Mouse (Mus musculus): ENCODE measurements at regions not wholly inside any gene's neighbourhood (a gene's known extent, or its start where the extent isn't known, plus 50 kb on each side); places are given as distances from the start of the nearest gene placed in this dataset.

GRCm38 (mm10) chr16:70071471-70071870 is 207.9 kb upstream of the Speer2 start:
- H3K9me3 ChIP-seq (ENCODE audit: control insufficient read depth, low read length) = no peaks in the 10 kb centered on the region
- no peak overlapping the region for H3K4me2 ChIP-seq (replicated peaks; ENCODE audit: low read depth, low read length)
- H3K9ac ChIP-seq (ENCODE audit: low read depth, low read length) = no peak overlapping the region
- no peaks in the 10 kb centered on the region for H3K36me3 ChIP-seq (ENCODE audit: control insufficient read depth, insufficient read depth, low read length)
- no peak for DNase-seq (ENCODE audit: low spot score)
- 94% methylated on average over 4 of the region's 4 CpGs for WGBS
- no peaks in the 10 kb centered on the region for H3K4me1 ChIP-seq (replicated peaks; ENCODE audit: control insufficient read depth, insufficient read depth, low read length)
- no peaks in the 10 kb centered on the region for H3K27me3 ChIP-seq (ENCODE audit: control insufficient read depth, insufficient read depth, low read length)
- H3K27ac ChIP-seq (ENCODE audit: low read depth, low read length) = no peak overlapping the region
- H3K4me3 ChIP-seq (ENCODE audit: low read depth, low read length) = no peak overlapping the region
- ATAC-seq (ENCODE audit: low FRiP score) = no peak

- DNase-seq (ENCODE audit: low spot score) = no peak
- H3K9me3 ChIP-seq (ENCODE audit: control insufficient read depth, low read length) = no peaks in the 10 kb centered on the region
- no peak for ATAC-seq (ENCODE audit: low FRiP score)
- H3K4me3 ChIP-seq (ENCODE audit: low read depth, low read length) = no peak overlapping the region
- H3K36me3 ChIP-seq (ENCODE audit: control insufficient read depth, insufficient read depth, low read length) = no peaks in the 10 kb centered on the region
- no peaks in the 10 kb centered on the region for H3K4me1 ChIP-seq (replicated peaks; ENCODE audit: control insufficient read depth, insufficient read depth, low read length)
- no peak overlapping the region for H3K27ac ChIP-seq (ENCODE audit: low read depth, low read length)
- H3K4me2 ChIP-seq (replicated peaks; ENCODE audit: low read depth, low read length) = no peak overlapping the region
- H3K9ac ChIP-seq (ENCODE audit: low read depth, low read length) = no peak overlapping the region
- H3K27me3 ChIP-seq (ENCODE audit: control insufficient read depth, insufficient read depth, low read length) = no peaks in the 10 kb centered on the region
- WGBS = 83% methylated on average over 2 of the region's 2 CpGs
Measured at GRCm38 (mm10) chr16:70073740-70074139, 210.2 kb upstream of the Speer2 start.

GRCm38 (mm10) chr16:70079497-70079896 is 216.0 kb upstream of the Speer2 start:
- H3K9ac ChIP-seq (ENCODE audit: low read depth, low read length) = no peak overlapping the region
- no peaks in the 10 kb centered on the region for H3K27me3 ChIP-seq (ENCODE audit: control insufficient read depth, insufficient read depth, low read length)
- no peak for DNase-seq (ENCODE audit: low spot score)
- no peak overlapping the region for H3K4me2 ChIP-seq (replicated peaks; ENCODE audit: low read depth, low read length)
- H3K4me3 ChIP-seq (ENCODE audit: low read depth, low read length) = no peak overlapping the region
- WGBS = 88% methylated on average over 10 of the region's 10 CpGs
- no peaks in the 10 kb centered on the region for H3K9me3 ChIP-seq (ENCODE audit: control insufficient read depth, low read length)
- no peak overlapping the region for H3K27ac ChIP-seq (ENCODE audit: low read depth, low read length)
- no peaks in the 10 kb centered on the region for H3K36me3 ChIP-seq (ENCODE audit: control insufficient read depth, insufficient read depth, low read length)
- no peak for ATAC-seq (ENCODE audit: low FRiP score)
- H3K4me1 ChIP-seq (replicated peaks; ENCODE audit: control insufficient read depth, insufficient read depth, low read length) = no peaks in the 10 kb centered on the region

- H3K4me3 ChIP-seq (ENCODE audit: low read depth, low read length) = no peak overlapping the region
- H3K4me1 ChIP-seq (replicated peaks; ENCODE audit: control insufficient read depth, insufficient read depth, low read length) = no peaks in the 10 kb centered on the region
- no peaks in the 10 kb centered on the region for H3K9me3 ChIP-seq (ENCODE audit: control insufficient read depth, low read length)
- H3K27me3 ChIP-seq (ENCODE audit: control insufficient read depth, insufficient read depth, low read length) = no peaks in the 10 kb centered on the region
- no peak overlapping the region for H3K9ac ChIP-seq (ENCODE audit: low read depth, low read length)
- no peaks in the 10 kb centered on the region for H3K36me3 ChIP-seq (ENCODE audit: control insufficient read depth, insufficient read depth, low read length)
- DNase-seq (ENCODE audit: low spot score) (no peak), ATAC-seq (ENCODE audit: low FRiP score) (no peak)
- no peak overlapping the region for H3K4me2 ChIP-seq (replicated peaks; ENCODE audit: low read depth, low read length)
- no peak overlapping the region for H3K27ac ChIP-seq (ENCODE audit: low read depth, low read length)
- WGBS = 83% methylated on average over 4 of the region's 4 CpGs
Measured at GRCm38 (mm10) chr16:70091291-70091690, 222.5 kb upstream of the Gbe1 start.

GRCm38 (mm10) chr16:70091963-70092362 is 221.8 kb upstream of the Gbe1 start:
- H3K4me1 ChIP-seq (replicated peaks; ENCODE audit: control insufficient read depth, insufficient read depth, low read length) = no peaks in the 10 kb centered on the region
- no peak overlapping the region for H3K4me2 ChIP-seq (replicated peaks; ENCODE audit: low read depth, low read length)
- no peak for DNase-seq (ENCODE audit: low spot score)
- no peaks in the 10 kb centered on the region for H3K36me3 ChIP-seq (ENCODE audit: control insufficient read depth, insufficient read depth, low read length)
- H3K27me3 ChIP-seq (ENCODE audit: control insufficient read depth, insufficient read depth, low read length) = no peaks in the 10 kb centered on the region
- H3K4me3 ChIP-seq (ENCODE audit: low read depth, low read length) = no peak overlapping the region
- no peak overlapping the region for H3K9ac ChIP-seq (ENCODE audit: low read depth, low read length)
- H3K27ac ChIP-seq (ENCODE audit: low read depth, low read length) = no peak overlapping the region
- H3K9me3 ChIP-seq (ENCODE audit: control insufficient read depth, low read length) = no peaks in the 10 kb centered on the region
- ATAC-seq (ENCODE audit: low FRiP score) = no peak
- WGBS = 88% methylated on average over 5 of the region's 5 CpGs

- H3K27ac ChIP-seq (ENCODE audit: low read depth, low read length) = no peak overlapping the region
- H3K4me3 ChIP-seq (ENCODE audit: low read depth, low read length) = no peak overlapping the region
- no peaks in the 10 kb centered on the region for H3K9me3 ChIP-seq (ENCODE audit: control insufficient read depth, low read length)
- no peaks in the 10 kb centered on the region for H3K4me1 ChIP-seq (replicated peaks; ENCODE audit: control insufficient read depth, insufficient read depth, low read length)
- no peak for ATAC-seq (ENCODE audit: low FRiP score)
- H3K36me3 ChIP-seq (ENCODE audit: control insufficient read depth, insufficient read depth, low read length) = no peaks in the 10 kb centered on the region
- H3K4me2 ChIP-seq (replicated peaks; ENCODE audit: low read depth, low read length) = no peak overlapping the region
- 20% methylated on average over 3 of the region's 3 CpGs for WGBS
- no peak overlapping the region for H3K9ac ChIP-seq (ENCODE audit: low read depth, low read length)
- no peaks in the 10 kb centered on the region for H3K27me3 ChIP-seq (ENCODE audit: control insufficient read depth, insufficient read depth, low read length)
- no peak for DNase-seq (ENCODE audit: low spot score)
Measured at GRCm38 (mm10) chr16:70093224-70093623, 220.5 kb upstream of the Gbe1 start.

- Histone ChIP-seq H3K9me3 (ENCODE audit: control insufficient read depth, low read length) (no peaks in the 10 kb centered on the region), H3K36me3 (ENCODE audit: control insufficient read depth, insufficient read depth, low read length) (no peaks in the 10 kb centered on the region), H3K4me2 (replicated peaks; ENCODE audit: low read depth, low read length) (no peak overlapping the region), H3K27ac (ENCODE audit: low read depth, low read length) (no peak overlapping the region), H3K9ac (ENCODE audit: low read depth, low read length) (no peak overlapping the region), H3K4me3 (ENCODE audit: low read depth, low read length) (no peak overlapping the region), H3K27me3 (ENCODE audit: control insufficient read depth, insufficient read depth, low read length) (no peaks in the 10 kb centered on the region), H3K4me1 (replicated peaks; ENCODE audit: control insufficient read depth, insufficient read depth, low read length) (no peaks in the 10 kb centered on the region)
- 84% methylated on average over 2 of the region's 2 CpGs for WGBS
- DNase-seq (ENCODE audit: low spot score) (no peak), ATAC-seq (ENCODE audit: low FRiP score) (no peak)
Measured at GRCm38 (mm10) chr16:70095221-70095620, 218.5 kb upstream of the Gbe1 start.

- ATAC-seq (ENCODE audit: low FRiP score) (no peak), DNase-seq (ENCODE audit: low spot score) (no peak)
- no peak overlapping the region for H3K9ac ChIP-seq (ENCODE audit: low read depth, low read length)
- WGBS = 67% methylated on average over 6 of the region's 6 CpGs
- no peaks in the 10 kb centered on the region for H3K27me3 ChIP-seq (ENCODE audit: control insufficient read depth, insufficient read depth, low read length)
- H3K9me3 ChIP-seq (ENCODE audit: control insufficient read depth, low read length) = no peaks in the 10 kb centered on the region
- H3K36me3 ChIP-seq (ENCODE audit: control insufficient read depth, insufficient read depth, low read length) = no peaks in the 10 kb centered on the region
- H3K27ac ChIP-seq (ENCODE audit: low read depth, low read length) = no peak overlapping the region
- H3K4me1 ChIP-seq (replicated peaks; ENCODE audit: control insufficient read depth, insufficient read depth, low read length) = no peaks in the 10 kb centered on the region
- no peak overlapping the region for H3K4me3 ChIP-seq (ENCODE audit: low read depth, low read length)
- no peak overlapping the region for H3K4me2 ChIP-seq (replicated peaks; ENCODE audit: low read depth, low read length)
Measured at GRCm38 (mm10) chr16:70103791-70104378, 209.9 kb upstream of the Gbe1 start.

GRCm38 (mm10) chr16:70141466-70141865 is 172.3 kb upstream of the Gbe1 start:
- no peak overlapping the region for H3K4me3 ChIP-seq (ENCODE audit: low read depth, low read length)
- no peaks in the 10 kb centered on the region for H3K4me1 ChIP-seq (replicated peaks; ENCODE audit: control insufficient read depth, insufficient read depth, low read length)
- no peaks in the 10 kb centered on the region for H3K9me3 ChIP-seq (ENCODE audit: control insufficient read depth, low read length)
- 49% methylated on average over 3 of the region's 3 CpGs for WGBS
- no peak overlapping the region for H3K9ac ChIP-seq (ENCODE audit: low read depth, low read length)
- no peaks in the 10 kb centered on the region for H3K27me3 ChIP-seq (ENCODE audit: control insufficient read depth, insufficient read depth, low read length)
- H3K4me2 ChIP-seq (replicated peaks; ENCODE audit: low read depth, low read length) = no peak overlapping the region
- ATAC-seq (ENCODE audit: low FRiP score) (no peak), DNase-seq (ENCODE audit: low spot score) (no peak)
- no peak overlapping the region for H3K27ac ChIP-seq (ENCODE audit: low read depth, low read length)
- no peaks in the 10 kb centered on the region for H3K36me3 ChIP-seq (ENCODE audit: control insufficient read depth, insufficient read depth, low read length)
